Comparison of ENCODE assay signal across 8 mouse cellular contexts in genomic region chr4:107652598-107653279, GRCm38 (mm10). TPM values are rescaled to one million over a fixed set of nuclear protein-coding genes. Genes with fewer than 3 reads are reported as not detected.
DNase-seq lines count a peak whose midpoint lies in the region; ATAC-seq and TF ChIP-seq lines count a peak whose summit lies in the region.

No protein-coding gene starts in this region.

- H3K4me3 ChIP-seq in cortical plate, adult 2 months (ENCODE audit: insufficient read depth, low read length) = no peak overlapping the region
- H3K4me3 ChIP-seq in intestine, embryonic 14.5 days (ENCODE audit: low read depth, low read length) = no peak overlapping the region
- peak overlapping the region; percentile 75 for H3K4me3 ChIP-seq in megakaryocyte, embryonic 14.5 days (replicated peaks)

- TF ChIP-seq CTCF in cortical plate, adult 2 months (IDR thresholded peaks at IDR 0.05; ENCODE audit: extremely low read depth, insufficient read depth, low read length) = peak; percentile 87

- no peaks in the 10 kb centered on the region for H3K9me3 ChIP-seq in intestine, embryonic 14.5 days (ENCODE audit: control insufficient read depth, low read length)
- H3K9me3 ChIP-seq in megakaryocyte, embryonic 14.5 days = no peaks in the 10 kb centered on the region

- TF ChIP-seq POLR2A in cortical plate, adult 2 months (IDR thresholded peaks at IDR 0.05; ENCODE audit: extremely low read depth, insufficient read depth, low read length) = no peak

- no peaks in the 10 kb centered on the region for H3K27me3 ChIP-seq in intestine, embryonic 14.5 days (replicated peaks; ENCODE audit: control insufficient read depth, insufficient read depth, low read length)
- peaks cover 75% of the 10 kb centered on the region for H3K27me3 ChIP-seq in megakaryocyte, embryonic 14.5 days (replicated peaks)

- DNase-seq in adrenal gland, adult 2 months = peak; percentile 78
- peak; percentile 82 for DNase-seq in gastrocnemius, postnatal 10 days
- DNase-seq in intestine, embryonic 14.5 days (ENCODE audit: low spot score) = peak; percentile 91
- DNase-seq in left cerebral cortex, postnatal 10 days (ENCODE audit: extremely low spot score in 1 of 2, low spot score in 2 of 2) = peak; percentile 75 to 88
- peak; percentile 90 for DNase-seq in right cerebral cortex, postnatal 14 days

- intact Hi-C loops in left cerebral cortex, postnatal 10 days (cut with DNase I) = loop anchor here (5.0 kb wide), 2 partner anchors 230 to 280 kb away; no protein-coding TSS in a partner anchor

- no peaks in the 10 kb centered on the region for H3K36me3 ChIP-seq in intestine, embryonic 14.5 days (ENCODE audit: control insufficient read depth, insufficient read depth, low read length)
- H3K36me3 ChIP-seq in megakaryocyte, embryonic 14.5 days (replicated peaks; ENCODE audit: low read length) = no peaks in the 10 kb centered on the region

- ATAC-seq in intestine, embryonic 14.5 days (replicated peaks; ENCODE audit: low FRiP score, low TSS enrichment, low read depth) = peak; percentile 85
- ATAC-seq in inflammation-experienced regulatory T-cells, adult 6 months = no peak

- no peak overlapping the region for H3K9ac ChIP-seq in intestine, embryonic 14.5 days (ENCODE audit: low read length)

- H3K27ac ChIP-seq in cortical plate, adult 2 months (ENCODE audit: insufficient read depth, low read length) = no peak overlapping the region
- no peak overlapping the region for H3K27ac ChIP-seq in intestine, embryonic 14.5 days (ENCODE audit: low read depth)

- H3K4me2 ChIP-seq in intestine, embryonic 14.5 days (ENCODE audit: low read length) = no peak overlapping the region

- no peaks in the 10 kb centered on the region for H3K4me1 ChIP-seq in cortical plate, adult 2 months (ENCODE audit: control insufficient read depth, insufficient read depth, low read length)
- peaks cover 11% of the 10 kb centered on the region; the same call in 1 of the 2 replicates for H3K4me1 ChIP-seq in intestine, embryonic 14.5 days (replicated peaks; ENCODE audit: control insufficient read depth, insufficient read depth, low read length)
- peaks cover 9% of the 10 kb centered on the region for H3K4me1 ChIP-seq in megakaryocyte, embryonic 14.5 days

- WGBS in intestine, embryonic 14.5 days = 13% methylated on average over 7 of the region's 7 CpGs

RNA-seq across cellular contexts. Expression of gene Dmrtb1, which starts 31.3 kb away (rescaled TPM):
- not detected for total RNA-seq in adrenal gland, adult 2 months (2021)
- polyA plus RNA-seq in adrenal gland, adult 2 months (2012; rRNA removed) = not detected in 2 replicates
- 1.4 and 1.6 TPM in 2 replicates for polyA plus RNA-seq in cortical plate, adult 2 months (2012; rRNA removed)
- total RNA-seq in gastrocnemius, postnatal 10 days (2021) = not detected
- polyA plus RNA-seq in intestine, embryonic 14.5 days (2014; fragmentation: Nextera tagmentation; extraction: Ambion mirVana) = not detected in 2 replicates
- 1 to 10 TPM; 7.2 to 8.5 TPM for total RNA-seq in left cerebral cortex, postnatal 10 days (2021)
- polyA plus RNA-seq in megakaryocyte, embryonic 14.5 days (2012; ENCODE audit: insufficient read depth, low replicate concordance) = not detected in 2 replicates
- not detected for polyA plus RNA-seq in inflammation-experienced regulatory T-cells, adult 6 months (2017; shearing (Covaris generic))
